Mouse (Mus musculus) heart, embryonic 10.5 days (tissue): ENCODE measurements at regions not wholly inside any gene's neighbourhood (a gene's known extent, or its start where the extent isn't known, plus 50 kb on each side); places are given as distances from the start of the nearest gene placed in this dataset.
A peak's percentile ranks its signal among the peaks of the same experiment; 100 is the strongest.

Experiments used
- DNase-seq: peaks from one replicate; pipeline ENCODE4 v3.0.0-alpha.2; 2017; ENCODE audit warnings: low spot score
- H3K27ac ChIP-seq: fragments of 300-500 bp; sonication (generic); 2 replicates; pipeline ENCODE4 v1.5.1; 2016; ENCODE audit warnings: mild to moderate bottlenecking
- H3K27me3 ChIP-seq: fragments of 300-500 bp; sonication (generic); 2 replicates; pipeline ENCODE4 v1.6.1; 2016; ENCODE audit warnings: mild to moderate bottlenecking; ENCODE audit not compliant: poor library complexity, insufficient read depth, severe bottlenecking
- H3K36me3 ChIP-seq: fragments of 300-500 bp; sonication (generic); 2 replicates; pipeline ENCODE4 v1.6.1; 2016; ENCODE audit warnings: mild to moderate bottlenecking, moderate library complexity
- H3K4me1 ChIP-seq: fragments of 300-500 bp; sonication (generic); 2 replicates; pipeline ENCODE4 v1.6.1; 2016; ENCODE audit warnings: mild to moderate bottlenecking
- H3K4me3 ChIP-seq: fragments of 300-500 bp; sonication (generic); 2 replicates; pipeline ENCODE4 v1.5.1; 2016; ENCODE audit warnings: mild to moderate bottlenecking, moderate library complexity
- H3K9me3 ChIP-seq: fragments of 300-500 bp; sonication (generic); 2 replicates; pipeline ENCODE4 v1.6.1; 2016; ENCODE audit warnings: mild to moderate bottlenecking, moderate library complexity
- WGBS: fragments of 180-500 bp; shearing (Covaris S2); methylation state at CpG from one replicate; pipeline ENCODE4 v1.1.7; 2016; 5-methylcytosine and 5-hydroxymethylcytosine counted together

DNA sequence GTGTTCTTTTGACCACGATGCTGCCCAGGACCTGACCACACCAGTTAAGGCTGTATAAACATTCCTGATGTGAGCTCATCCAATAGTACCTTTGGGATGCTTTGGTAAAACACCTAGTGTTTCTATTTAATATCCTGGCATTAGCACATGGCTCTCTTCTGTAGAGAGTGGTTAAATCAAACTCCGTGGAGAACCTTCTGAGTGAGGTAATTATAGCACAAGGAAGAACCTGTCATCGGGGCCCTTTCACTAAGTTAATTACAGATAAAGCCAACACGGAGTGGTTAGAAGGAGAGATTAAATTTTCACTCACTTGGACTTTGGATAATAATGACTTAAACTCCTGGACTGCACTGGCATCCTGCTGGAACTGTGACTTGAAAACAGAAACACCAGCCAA lies 133.8 kb upstream of the N6amt1 start:
- 31% methylated on average over 4 of the region's 4 CpGs for WGBS
- Histone ChIP-seq H3K9me3 (no peaks in the 10 kb centered on the region), H3K36me3 (no peaks in the 10 kb centered on the region), H3K27ac (no peak overlapping the region), H3K4me3 (no peak overlapping the region), H3K4me1 (peaks cover 10% of the 10 kb centered on the region; the same call in 1 of the 2 replicates), H3K27me3 (no peaks in the 10 kb centered on the region)
- DNase-seq = no peak

DNA sequence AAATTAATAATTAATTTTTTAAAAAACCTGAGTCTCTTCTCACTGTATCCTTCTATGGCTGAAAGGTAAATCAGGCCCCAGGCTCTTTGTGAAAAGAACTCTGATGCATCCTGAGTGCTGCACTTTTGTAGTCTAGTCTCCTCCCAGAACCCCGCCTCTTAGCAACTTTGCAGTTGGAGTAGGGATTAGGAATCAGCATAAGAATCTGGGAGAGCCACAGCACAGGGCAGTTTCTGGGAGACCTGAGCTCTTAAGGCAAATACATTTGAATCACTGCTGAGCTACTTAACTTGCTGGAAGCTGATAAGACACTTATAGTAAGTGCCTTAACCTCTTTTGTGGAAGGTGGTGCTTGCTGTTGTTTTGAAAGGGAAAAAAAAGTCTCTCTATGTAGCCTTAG lies 146.1 kb upstream of the N6amt1 start:
- no peaks in the 10 kb centered on the region for H3K36me3 ChIP-seq
- no peak overlapping the region for H3K27ac ChIP-seq
- 50% methylated on average over 1 of the region's 1 CpGs for WGBS
- no peaks in the 10 kb centered on the region for H3K4me1 ChIP-seq
- H3K4me3 ChIP-seq = no peak overlapping the region
- no peaks in the 10 kb centered on the region for H3K27me3 ChIP-seq
- no peaks in the 10 kb centered on the region for H3K9me3 ChIP-seq
- DNase-seq = no peak

DNA sequence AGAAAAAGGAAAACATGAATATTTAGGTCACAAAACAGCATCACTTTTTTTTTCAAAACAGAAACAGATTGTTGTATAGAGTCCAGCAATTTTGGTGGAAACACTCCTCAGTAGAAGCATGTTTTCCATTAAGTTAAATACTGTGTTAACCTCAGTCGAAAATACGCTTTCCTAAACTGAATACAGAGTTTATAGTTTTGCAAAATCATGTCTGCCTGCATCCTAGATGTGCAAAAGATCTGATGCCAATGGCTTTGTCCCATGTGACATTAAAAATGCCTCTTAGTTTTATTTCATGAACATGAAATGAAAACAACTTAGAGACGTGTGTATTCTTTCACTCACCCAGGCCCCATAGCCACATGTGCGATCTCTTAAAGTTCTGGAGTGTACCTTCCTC lies 163.5 kb upstream of the N6amt1 start:
- H3K4me3 ChIP-seq = no peak overlapping the region
- no peaks in the 10 kb centered on the region for H3K27me3 ChIP-seq
- 85% methylated on average over 4 of the region's 4 CpGs for WGBS
- H3K27ac ChIP-seq = no peak overlapping the region
- H3K36me3 ChIP-seq = no peaks in the 10 kb centered on the region
- no peaks in the 10 kb centered on the region for H3K9me3 ChIP-seq
- no peaks in the 10 kb centered on the region for H3K4me1 ChIP-seq
- no peak for DNase-seq

DNA sequence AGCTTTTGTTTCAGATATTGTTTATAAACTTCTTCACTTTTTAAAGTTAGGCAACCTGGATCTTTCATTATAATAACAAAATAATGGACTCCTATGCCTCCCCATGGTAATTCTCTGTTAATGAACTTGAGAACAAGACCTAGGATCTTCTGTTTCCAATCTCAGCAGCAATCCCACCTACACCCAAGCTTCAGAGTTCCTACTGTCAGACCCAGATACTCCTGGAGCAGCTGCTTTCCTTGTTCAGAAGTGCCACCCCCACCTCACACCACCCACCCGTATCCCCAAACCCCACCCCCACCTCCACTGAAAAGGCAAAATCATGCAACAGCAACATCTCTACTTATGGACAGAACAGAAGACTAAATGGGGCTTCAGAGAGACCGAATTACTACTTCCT lies 165.2 kb upstream of the N6amt1 start:
- Histone ChIP-seq H3K4me1 (no peaks in the 10 kb centered on the region), H3K27ac (no peak overlapping the region), H3K4me3 (no peak overlapping the region), H3K9me3 (no peaks in the 10 kb centered on the region), H3K36me3 (no peaks in the 10 kb centered on the region), H3K27me3 (no peaks in the 10 kb centered on the region)
- DNase-seq = no peak
- WGBS = 83% methylated on average over 2 of the region's 2 CpGs

DNA sequence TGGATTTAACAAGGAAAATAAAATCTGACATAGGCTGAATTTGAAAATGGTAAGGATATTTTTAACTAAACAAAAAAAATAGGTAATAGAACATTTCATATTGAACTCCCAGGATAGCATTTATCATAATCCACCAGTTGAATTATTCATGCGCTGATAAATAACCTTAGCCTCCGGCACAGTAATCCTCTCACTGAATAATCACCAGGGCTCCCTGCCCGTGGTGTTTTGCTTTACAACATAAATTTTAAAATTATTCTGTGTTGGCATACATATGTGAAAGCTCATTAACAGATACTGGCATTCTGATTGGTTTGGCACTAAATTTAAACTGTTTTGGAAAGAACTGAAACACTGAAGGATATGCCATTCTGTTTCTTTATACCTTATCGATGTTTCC lies 181.6 kb upstream of the N6amt1 start:
- H3K27me3 ChIP-seq = no peaks in the 10 kb centered on the region
- H3K4me3 ChIP-seq = no peak overlapping the region
- H3K27ac ChIP-seq = no peak overlapping the region
- no peaks in the 10 kb centered on the region for H3K36me3 ChIP-seq
- H3K9me3 ChIP-seq = no peaks in the 10 kb centered on the region
- no peak for DNase-seq
- WGBS = 81% methylated on average over 4 of the region's 4 CpGs
- H3K4me1 ChIP-seq = no peaks in the 10 kb centered on the region

DNA sequence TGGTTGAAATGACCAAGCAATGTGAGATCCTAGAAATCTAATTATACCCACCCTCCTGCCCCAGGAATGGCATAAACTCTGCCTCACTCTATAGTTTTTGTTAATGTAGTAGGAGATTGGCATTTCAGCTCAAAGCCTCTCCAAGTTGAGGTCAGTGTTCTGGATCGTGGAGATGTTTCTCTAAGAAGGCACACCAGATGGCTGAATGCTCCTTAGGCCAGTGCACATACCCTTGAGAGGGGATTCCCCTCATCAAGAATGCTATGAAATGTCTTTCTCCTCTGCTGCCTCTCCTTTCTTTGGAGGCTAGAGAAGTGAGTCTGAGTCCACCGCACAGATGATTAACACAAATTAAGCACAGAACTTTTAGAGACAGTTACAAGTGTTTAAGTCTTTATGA lies 214.7 kb upstream of the N6amt1 start:
- 85% methylated on average over 2 of the region's 2 CpGs for WGBS

DNA sequence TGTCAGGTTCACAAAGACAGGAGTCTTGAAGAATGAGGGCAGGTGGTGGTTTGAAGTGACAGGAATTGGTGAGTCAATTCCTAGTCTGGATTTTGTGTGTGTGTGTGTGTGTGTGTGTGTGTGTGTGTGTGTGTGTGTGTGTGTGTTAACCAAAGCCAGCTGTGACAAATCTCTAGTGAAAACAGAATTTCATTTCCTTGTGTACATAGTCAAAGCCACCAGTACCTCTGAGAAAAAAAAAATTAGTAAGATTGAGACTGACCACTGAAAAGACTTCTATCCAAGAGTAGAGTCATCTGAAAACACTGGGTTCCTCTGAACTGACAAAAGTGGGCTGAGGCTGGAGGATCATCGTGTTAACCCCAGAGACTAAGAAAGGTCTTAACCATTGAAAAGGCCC lies 217.5 kb upstream of the N6amt1 start:
- DNase-seq = no peak
- 76% methylated on average over 1 of the region's 1 CpGs for WGBS
- Histone ChIP-seq H3K36me3 (no peaks in the 10 kb centered on the region), H3K9me3 (no peaks in the 10 kb centered on the region), H3K4me3 (no peak overlapping the region), H3K27me3 (no peaks in the 10 kb centered on the region), H3K27ac (no peak overlapping the region), H3K4me1 (0 out of 2 replicates have a peak, but pooled peaks cover 4% of the 10 kb centered on the region)

More for the DNA sequence above, 214.7 kb upstream of the N6amt1 start:
- Histone ChIP-seq H3K9me3 (no peaks in the 10 kb centered on the region), H3K27ac (no peak overlapping the region), H3K36me3 (no peaks in the 10 kb centered on the region), H3K4me1 (no peaks in the 10 kb centered on the region), H3K4me3 (no peak overlapping the region), H3K27me3 (no peaks in the 10 kb centered on the region)
- DNase-seq = no peak

DNA sequence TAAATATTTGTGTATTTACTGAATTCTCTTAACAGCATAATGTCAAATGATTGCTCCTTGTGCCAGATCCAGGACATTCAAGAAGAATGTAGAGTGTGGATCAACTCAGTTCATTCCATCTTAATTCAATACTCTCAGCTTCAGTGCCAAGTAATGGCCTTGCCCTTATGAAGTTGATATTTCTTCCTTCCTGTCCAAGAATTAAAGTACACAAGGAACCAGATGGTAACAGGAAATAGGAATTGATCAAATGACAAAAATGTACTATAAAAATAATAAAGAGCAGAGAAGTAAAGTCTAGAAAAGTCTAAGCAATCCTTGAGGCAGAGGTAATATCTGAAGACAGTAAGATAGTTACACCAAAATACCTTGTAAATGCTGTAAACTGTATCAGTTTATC lies 219.5 kb upstream of the N6amt1 start:
- H3K27ac ChIP-seq = no peak overlapping the region
- 0 out of 2 replicates have a peak, but pooled peaks cover 4% of the 10 kb centered on the region for H3K4me1 ChIP-seq
- no peaks in the 10 kb centered on the region for H3K9me3 ChIP-seq
- H3K27me3 ChIP-seq = no peaks in the 10 kb centered on the region
- H3K4me3 ChIP-seq = no peak overlapping the region
- DNase-seq = no peak
- no peaks in the 10 kb centered on the region for H3K36me3 ChIP-seq

DNA sequence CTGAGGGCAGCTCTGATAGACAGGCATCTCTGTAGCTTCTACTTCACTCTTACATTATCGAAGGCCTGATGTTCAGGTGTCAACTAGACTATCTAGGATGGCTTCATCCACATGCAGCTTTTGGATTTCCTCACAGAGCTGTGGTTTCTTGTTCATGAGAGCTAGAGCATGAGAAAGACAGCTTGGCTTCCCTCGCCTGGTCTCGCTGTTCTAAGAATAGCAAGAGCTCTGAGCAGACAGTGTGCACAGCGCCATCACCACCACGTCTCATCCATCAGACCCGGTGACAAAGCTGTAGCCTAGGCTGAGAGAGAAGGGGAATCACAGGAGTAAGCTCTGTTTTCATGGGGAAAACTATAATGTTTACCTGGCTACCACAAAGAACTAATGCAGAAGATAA lies 220.1 kb upstream of the N6amt1 start:
- H3K4me1 ChIP-seq = 0 out of 2 replicates have a peak, but pooled peaks cover 4% of the 10 kb centered on the region
- no peaks in the 10 kb centered on the region for H3K27me3 ChIP-seq
- DNase-seq = peak; percentile 74
- peak overlapping the region; percentile 52 for H3K27ac ChIP-seq
- 52% methylated on average over 6 of the region's 6 CpGs for WGBS
- no peaks in the 10 kb centered on the region for H3K36me3 ChIP-seq
- H3K9me3 ChIP-seq = no peaks in the 10 kb centered on the region
- H3K4me3 ChIP-seq = no peak overlapping the region

DNA sequence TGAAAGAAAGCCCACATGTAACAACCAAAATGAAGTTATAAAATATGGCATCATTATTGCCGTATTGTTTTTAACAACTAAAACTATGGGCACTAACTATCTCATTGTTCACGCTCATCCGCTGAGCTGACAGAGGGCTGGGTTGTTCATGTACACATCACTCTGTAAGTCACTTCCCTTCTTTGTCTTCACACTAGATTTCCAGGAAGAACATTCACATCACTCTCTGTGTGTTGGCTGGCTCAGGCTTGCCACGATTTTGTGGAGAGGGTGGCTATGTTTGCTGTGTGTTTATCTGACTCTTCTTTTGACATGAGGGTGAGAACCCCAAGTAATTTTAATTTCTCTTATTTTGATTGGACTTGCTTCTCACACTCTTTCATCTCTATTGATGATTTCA lies 221.9 kb upstream of the N6amt1 start:
- Histone ChIP-seq H3K36me3 (no peaks in the 10 kb centered on the region), H3K4me3 (no peak overlapping the region), H3K9me3 (no peaks in the 10 kb centered on the region), H3K27ac (no peak overlapping the region), H3K27me3 (no peaks in the 10 kb centered on the region), H3K4me1 (0 out of 2 replicates have a peak, but pooled peaks cover 4% of the 10 kb centered on the region)
- DNase-seq = no peak
- 76% methylated on average over 4 of the region's 4 CpGs for WGBS

DNA sequence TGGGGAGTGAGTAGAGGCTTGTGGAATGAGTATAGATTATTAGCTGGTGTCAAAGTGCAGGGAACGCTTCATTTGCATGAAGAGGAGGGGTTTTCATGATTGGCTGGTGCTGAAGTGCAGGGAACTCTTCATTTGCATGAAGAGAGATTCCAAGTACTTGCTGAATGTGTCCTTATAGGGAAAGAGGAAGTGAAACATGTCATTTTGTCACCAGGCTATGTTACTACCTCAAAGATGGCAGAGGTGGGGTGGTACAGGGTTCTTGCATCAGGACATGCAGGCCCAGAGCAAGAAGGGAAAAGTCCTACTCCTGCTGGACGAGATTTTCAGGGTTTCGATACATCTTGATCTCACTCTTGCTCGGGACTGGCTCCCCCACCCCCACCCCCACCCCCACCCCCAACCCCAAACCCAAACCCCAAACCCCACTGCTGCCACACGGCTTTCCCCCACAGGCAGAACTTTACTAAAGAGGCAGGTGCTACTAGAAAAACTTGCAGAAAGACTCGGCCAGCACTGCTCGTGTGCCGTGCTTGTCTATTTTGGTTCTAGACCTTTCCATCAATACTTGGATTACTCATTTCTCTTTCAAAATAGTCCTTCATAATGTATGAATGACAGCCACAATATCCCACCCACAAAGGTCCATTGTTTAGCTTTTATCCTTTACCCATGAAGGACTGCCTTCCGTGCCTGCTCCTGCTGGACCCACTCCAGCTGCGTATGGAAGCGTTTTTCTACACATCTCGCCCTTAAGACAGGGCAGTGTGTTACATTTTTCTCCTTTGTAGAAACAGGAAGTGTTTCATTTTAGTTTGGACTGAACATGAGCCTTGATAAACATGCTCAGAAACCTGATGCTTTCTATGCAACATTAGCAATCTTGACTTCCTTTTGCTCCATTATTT lies 223.0 kb upstream of the N6amt1 start:
- H3K27ac ChIP-seq = no peak overlapping the region
- WGBS = 82% methylated on average over 12 of the region's 12 CpGs

DNA sequence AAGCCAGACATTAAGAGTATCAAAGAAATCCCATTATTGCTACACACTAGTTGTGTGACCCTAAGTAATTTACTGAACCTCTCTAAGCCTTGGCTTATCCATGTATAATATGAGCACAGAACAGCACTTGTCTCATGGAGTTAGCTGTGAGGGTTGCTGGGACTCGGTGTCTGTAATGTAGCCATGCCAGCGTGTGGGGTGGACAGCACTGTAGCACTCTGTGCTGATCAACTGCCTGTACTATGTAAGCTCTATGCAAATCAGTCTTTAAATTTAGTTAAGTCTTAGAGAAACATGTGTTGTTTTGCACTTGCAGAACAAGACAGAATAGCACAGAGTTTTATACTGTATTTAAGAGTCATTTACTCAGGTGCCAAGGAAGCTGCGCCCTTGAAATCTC lies 225.0 kb upstream of the N6amt1 start:
- Histone ChIP-seq H3K9me3 (no peaks in the 10 kb centered on the region), H3K27me3 (no peaks in the 10 kb centered on the region), H3K4me1 (0 out of 2 replicates have a peak, but pooled peaks cover 4% of the 10 kb centered on the region), H3K36me3 (no peaks in the 10 kb centered on the region), H3K27ac (no peak overlapping the region), H3K4me3 (no peak overlapping the region)
- WGBS = 89% methylated on average over 3 of the region's 3 CpGs
- DNase-seq = no peak

More for the DNA sequence above, 223.0 kb upstream of the N6amt1 start:
- Histone ChIP-seq H3K36me3 (no peaks in the 10 kb centered on the region), H3K9me3 (no peaks in the 10 kb centered on the region), H3K27me3 (no peaks in the 10 kb centered on the region), H3K4me3 (no peak overlapping the region), H3K4me1 (0 out of 2 replicates have a peak, but pooled peaks cover 4% of the 10 kb centered on the region)
- DNase-seq = no peak

DNA sequence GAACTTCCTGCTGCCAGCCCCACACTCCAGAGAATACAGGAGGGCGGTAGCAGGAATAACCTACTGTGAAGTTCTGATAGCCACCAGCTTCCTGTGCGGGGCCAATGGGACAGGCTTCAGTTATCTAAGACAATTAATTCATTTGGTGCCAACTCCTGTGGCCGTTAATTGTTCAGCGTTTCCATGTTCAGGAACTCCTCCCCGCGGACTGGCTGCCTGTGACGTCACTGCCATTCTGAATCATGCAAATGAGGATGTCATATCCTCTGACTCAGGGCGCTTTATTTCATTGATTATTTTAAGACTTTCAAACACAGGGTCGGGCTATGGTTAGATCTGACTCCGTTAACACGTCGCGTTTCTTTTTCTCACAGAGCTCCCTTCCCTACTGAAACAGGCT lies 225.8 kb upstream of the N6amt1 start:
- WGBS = 68% methylated on average over 13 of the region's 13 CpGs
- no peaks in the 10 kb centered on the region for H3K9me3 ChIP-seq
- H3K4me3 ChIP-seq = no peak overlapping the region
- H3K4me1 ChIP-seq = no peaks in the 10 kb centered on the region
- no peaks in the 10 kb centered on the region for H3K27me3 ChIP-seq
- H3K27ac ChIP-seq = no peak overlapping the region
- H3K36me3 ChIP-seq = no peaks in the 10 kb centered on the region
- no peak for DNase-seq

DNA sequence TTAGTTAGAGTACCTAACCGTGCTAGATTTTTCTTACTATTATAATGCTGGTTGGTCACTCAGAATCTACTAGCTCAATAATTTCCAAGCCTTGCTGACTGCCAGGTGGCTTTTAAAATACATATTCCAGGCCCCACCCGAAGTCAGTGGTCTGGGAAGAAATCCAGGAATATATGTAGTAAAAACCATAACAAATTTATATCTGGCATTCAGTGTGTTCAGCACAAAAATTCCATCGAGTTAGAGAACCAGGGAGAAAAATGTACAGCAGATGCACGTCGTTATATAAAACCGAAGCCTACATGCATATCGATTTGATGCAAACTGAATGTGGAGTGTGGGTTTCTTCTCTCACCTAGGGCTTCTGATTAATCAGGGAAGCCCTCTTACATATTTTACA lies 229.5 kb upstream of the N6amt1 start:
- H3K36me3 ChIP-seq = no peaks in the 10 kb centered on the region
- H3K4me3 ChIP-seq = no peak overlapping the region
- WGBS = 89% methylated on average over 7 of the region's 7 CpGs
- no peak overlapping the region for H3K27ac ChIP-seq
- H3K4me1 ChIP-seq = no peaks in the 10 kb centered on the region
- H3K9me3 ChIP-seq = no peaks in the 10 kb centered on the region
- H3K27me3 ChIP-seq = no peaks in the 10 kb centered on the region
- no peak for DNase-seq
